Mouse (Mus musculus) small intestine, adult 2 months (tissue): Measurements from ENCODE around the gene Arpc3.

Experiments used
- CTCF ChIP-seq: fragments of 200-500 bp; IDR thresholded peaks from 2 replicates; pipeline ENCODE4 v1.5.1; 2012; ENCODE audit warnings: low read depth, mild to moderate bottlenecking, control low read depth, inconsistent platforms, low read length, moderate library complexity, mixed read lengths; ENCODE audit not compliant: insufficient replicate concordance, insufficient read length; ENCODE audit errors: extremely low read depth
- POLR2A ChIP-seq: fragments of 200-500 bp; IDR thresholded peaks from 2 replicates; pipeline ENCODE4 v1.6.1; 2012; ENCODE audit warnings: low read depth, mild to moderate bottlenecking, control low read depth, inconsistent platforms, low read length, moderate library complexity

DNA sequence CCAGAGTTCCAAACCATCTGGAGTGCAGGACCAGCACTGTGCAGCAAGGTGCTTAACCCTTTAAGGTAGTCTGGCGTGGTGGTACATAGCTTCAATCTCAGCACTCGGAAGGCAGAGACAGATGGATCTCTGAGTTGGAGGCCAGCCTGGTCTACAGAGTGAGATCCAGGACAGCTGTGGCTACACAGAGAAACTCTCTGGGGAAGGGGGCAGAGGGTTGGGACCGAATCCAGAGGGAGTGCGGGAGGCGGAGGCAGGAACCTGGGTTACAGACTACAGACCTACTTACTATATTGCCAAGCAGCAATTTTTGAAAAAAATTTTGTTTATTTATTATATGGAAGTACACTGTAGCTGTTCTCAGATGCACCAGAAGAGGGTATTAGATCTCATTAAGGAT lies 22.7 kb downstream of the Arpc3 start:
- no peak for TF ChIP-seq CTCF
- TF ChIP-seq POLR2A: no peak
